Mouse (Mus musculus): ENCODE measurements around the gene Fbln2. TPM values are rescaled to one million over a fixed set of nuclear protein-coding genes. Genes with fewer than 3 reads are reported as not detected.
A peak's percentile ranks its signal among the peaks of the same experiment; 100 is the strongest.

The Fbln2 gene
- polyA plus RNA-seq, 1 experiment, result 12.6 TPM

- Histone ChIP-seq H3K27me3 (replicated peaks; ENCODE audit: control insufficient read depth, insufficient read depth, low read length) (no peaks in the 10 kb centered on the region), H3K27ac (ENCODE audit: insufficient read depth, low read depth, low read length) (no peak overlapping the region), H3K4me3 (ENCODE audit: insufficient read depth, low read depth, low read length) (no peak overlapping the region), H3K36me3 (ENCODE audit: control insufficient read depth, insufficient read depth, low read length) (no peaks in the 10 kb centered on the region), H3K4me1 (ENCODE audit: control insufficient read depth, insufficient read depth, low read length) (no peaks in the 10 kb centered on the region)
- 65% methylated on average over 3 of the region's 3 CpGs for WGBS
- DNase-seq, result no peak
- TF ChIP-seq POLR2A (IDR thresholded peaks at IDR 0.05; ENCODE audit: low read depth, low read length), result no peak
- no peak for TF ChIP-seq CTCF (conservative IDR thresholded peaks at IDR 0.05; ENCODE audit: insufficient read depth, insufficient read length, low read depth, low read length)
Measured at GRCm38 (mm10) chr6:91205346-91205745, 6.9 kb upstream of the Fbln2 start.

DNA sequence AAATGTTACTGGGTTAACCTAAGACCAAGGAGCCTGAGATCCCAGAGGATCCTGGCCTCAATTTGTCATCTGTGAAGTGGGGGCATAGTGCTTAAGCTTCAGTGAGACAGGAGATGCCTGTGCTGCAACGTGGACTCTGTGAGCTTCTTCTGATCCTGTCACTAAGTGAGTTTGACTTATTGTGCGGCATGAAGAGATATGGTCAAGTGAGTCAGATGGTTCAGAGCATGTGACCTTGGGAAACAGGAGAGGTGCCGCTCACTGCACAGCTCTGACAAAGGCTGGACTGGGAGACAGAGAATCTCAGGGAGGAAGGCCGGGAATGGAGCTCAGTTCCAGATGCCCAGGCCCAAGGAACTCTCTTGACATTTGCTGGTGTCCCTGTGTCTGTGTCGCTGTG is 6.5 kb upstream of the Fbln2 start:
- Histone ChIP-seq H3K4me1 (ENCODE audit: control insufficient read depth, insufficient read depth, low read length) (no peaks in the 10 kb centered on the region), H3K27ac (ENCODE audit: insufficient read depth, low read depth, low read length) (no peak overlapping the region), H3K27me3 (replicated peaks; ENCODE audit: control insufficient read depth, insufficient read depth, low read length) (no peaks in the 10 kb centered on the region), H3K4me3 (ENCODE audit: insufficient read depth, low read depth, low read length) (no peak overlapping the region), H3K36me3 (ENCODE audit: control insufficient read depth, insufficient read depth, low read length) (no peaks in the 10 kb centered on the region)
- no peak for DNase-seq
- 63% methylated on average over 5 of the region's 5 CpGs for WGBS
- TF ChIP-seq CTCF (conservative IDR thresholded peaks at IDR 0.05; ENCODE audit: insufficient read depth, insufficient read length, low read depth, low read length) (no peak), POLR2A (IDR thresholded peaks at IDR 0.05; ENCODE audit: low read depth, low read length) (no peak)

GRCm38 (mm10) chr6:91207491-91207890 is 4.8 kb upstream of the Fbln2 start:
- TF ChIP-seq POLR2A (IDR thresholded peaks at IDR 0.05; ENCODE audit: low read depth, low read length) (no peak), CTCF (conservative IDR thresholded peaks at IDR 0.05; ENCODE audit: insufficient read depth, insufficient read length, low read depth, low read length) (no peak)
- no peak for DNase-seq
- Histone ChIP-seq H3K4me3 (ENCODE audit: insufficient read depth, low read depth, low read length) (no peak overlapping the region), H3K27me3 (replicated peaks; ENCODE audit: control insufficient read depth, insufficient read depth, low read length) (no peaks in the 10 kb centered on the region), H3K36me3 (ENCODE audit: control insufficient read depth, insufficient read depth, low read length) (no peaks in the 10 kb centered on the region), H3K4me1 (ENCODE audit: control insufficient read depth, insufficient read depth, low read length) (no peaks in the 10 kb centered on the region), H3K27ac (ENCODE audit: insufficient read depth, low read depth, low read length) (no peak overlapping the region)
- 66% methylated on average over 3 of the region's 3 CpGs for WGBS

DNA sequence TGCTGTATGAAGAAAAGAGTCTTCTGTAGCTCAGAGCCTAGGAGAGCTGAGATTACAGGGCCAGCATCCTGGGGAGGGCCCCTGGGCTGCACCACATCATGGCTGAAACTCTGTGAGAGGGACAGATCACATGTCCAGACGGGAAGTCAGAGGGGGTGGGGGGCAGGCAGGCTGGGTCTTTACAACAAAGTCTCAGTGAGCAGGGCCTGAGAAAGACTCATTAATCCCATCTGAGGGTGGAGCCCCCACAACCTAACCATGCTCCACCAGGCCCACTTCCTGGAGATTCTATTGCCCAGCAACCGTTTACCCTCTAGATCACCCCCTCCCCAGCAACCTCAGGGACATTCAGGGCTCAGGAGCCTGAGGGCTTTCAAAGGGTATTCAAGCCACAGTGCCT is 2.5 kb upstream of the Fbln2 start:
- no peaks in the 10 kb centered on the region for H3K4me1 ChIP-seq (ENCODE audit: control insufficient read depth, insufficient read depth, low read length)
- H3K27ac ChIP-seq (ENCODE audit: insufficient read depth, low read depth, low read length), result no peak overlapping the region
- no peak overlapping the region for H3K4me3 ChIP-seq (ENCODE audit: insufficient read depth, low read depth, low read length)
- no peaks in the 10 kb centered on the region for H3K36me3 ChIP-seq (ENCODE audit: control insufficient read depth, insufficient read depth, low read length)
- TF ChIP-seq POLR2A (IDR thresholded peaks at IDR 0.05; ENCODE audit: low read depth, low read length), result no peak
- no peak for TF ChIP-seq CTCF (conservative IDR thresholded peaks at IDR 0.05; ENCODE audit: insufficient read depth, insufficient read length, low read depth, low read length)
- 38% methylated on average over 2 of the region's 2 CpGs for WGBS
- no peaks in the 10 kb centered on the region; the same call in 1 of the 2 replicates for H3K27me3 ChIP-seq (replicated peaks; ENCODE audit: control insufficient read depth, insufficient read depth, low read length)
- DNase-seq, result no peak

DNA sequence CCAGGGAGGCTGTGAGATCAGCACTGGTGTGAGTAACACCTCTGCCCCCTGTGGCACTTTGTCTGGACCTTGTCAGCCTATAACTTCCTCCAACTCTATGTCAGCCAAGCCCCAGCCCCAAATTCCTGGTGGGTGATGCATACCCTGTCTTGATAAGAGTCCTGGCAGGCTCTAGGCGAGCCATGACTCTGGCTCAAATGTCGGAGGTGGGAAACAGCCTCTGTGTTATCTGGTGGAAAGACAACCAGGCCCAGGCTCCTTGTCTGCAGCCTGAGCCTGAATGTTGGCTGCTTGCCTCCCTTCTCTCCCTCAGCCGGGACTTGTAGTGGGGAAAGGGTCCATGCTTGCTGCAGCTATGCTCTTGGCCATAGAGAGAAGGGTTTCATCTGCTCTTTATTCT is 1.4 kb upstream of the Fbln2 start:
- DNase-seq, result no peak
- Histone ChIP-seq H3K4me3 (ENCODE audit: insufficient read depth, low read depth, low read length) (no peak overlapping the region), H3K4me1 (ENCODE audit: control insufficient read depth, insufficient read depth, low read length) (no peaks in the 10 kb centered on the region), H3K27me3 (replicated peaks; ENCODE audit: control insufficient read depth, insufficient read depth, low read length) (no peaks in the 10 kb centered on the region; the same call in 1 of the 2 replicates), H3K36me3 (ENCODE audit: control insufficient read depth, insufficient read depth, low read length) (no peaks in the 10 kb centered on the region), H3K27ac (ENCODE audit: insufficient read depth, low read depth, low read length) (no peak overlapping the region)
- WGBS, result 73% methylated on average over 3 of the region's 3 CpGs
- TF ChIP-seq CTCF (conservative IDR thresholded peaks at IDR 0.05; ENCODE audit: insufficient read depth, insufficient read length, low read depth, low read length) (no peak), POLR2A (IDR thresholded peaks at IDR 0.05; ENCODE audit: low read depth, low read length) (no peak)

DNA sequence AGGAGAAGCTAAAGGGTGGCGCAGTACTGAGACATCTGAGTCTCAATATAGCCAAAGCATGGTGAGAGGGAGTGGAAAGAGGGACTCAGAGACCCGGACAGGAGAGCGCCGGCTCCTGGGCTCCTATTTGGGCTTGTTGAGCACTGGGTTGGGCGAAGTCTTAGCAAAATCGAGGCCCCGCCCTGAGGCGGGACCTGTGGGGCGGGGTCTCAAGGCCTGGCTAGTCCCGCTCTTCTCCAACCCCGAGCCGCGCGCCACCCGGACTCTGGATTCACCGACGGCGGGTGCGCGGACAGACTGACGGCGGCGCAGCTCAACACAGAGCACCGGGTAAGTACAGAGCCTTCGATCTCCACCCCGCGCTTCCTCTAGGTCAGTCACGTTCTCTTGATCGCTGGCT is 316 bp downstream of the Fbln2 start:
- peak; percentile 27 for DNase-seq
- Histone ChIP-seq H3K36me3 (ENCODE audit: control insufficient read depth, insufficient read depth, low read length) (no peaks in the 10 kb centered on the region), H3K27me3 (replicated peaks; ENCODE audit: control insufficient read depth, insufficient read depth, low read length) (no peaks in the 10 kb centered on the region; the same call in 1 of the 2 replicates), H3K4me1 (ENCODE audit: control insufficient read depth, insufficient read depth, low read length) (no peaks in the 10 kb centered on the region), H3K4me3 (ENCODE audit: insufficient read depth, low read depth, low read length) (no peak overlapping the region), H3K27ac (ENCODE audit: insufficient read depth, low read depth, low read length) (no peak overlapping the region)
- no peak for TF ChIP-seq POLR2A (IDR thresholded peaks at IDR 0.05; ENCODE audit: low read depth, low read length)
- TF ChIP-seq CTCF (conservative IDR thresholded peaks at IDR 0.05; ENCODE audit: insufficient read depth, insufficient read length, low read depth, low read length), result no peak
- 3% methylated on average over 29 of the region's 29 CpGs for WGBS

GRCm38 (mm10) chr6:91213287-91214218 is 1.3 kb downstream of the Fbln2 start:
- Histone ChIP-seq H3K4me3 (ENCODE audit: insufficient read depth, low read depth, low read length) (no peak overlapping the region), H3K36me3 (ENCODE audit: control insufficient read depth, insufficient read depth, low read length) (no peaks in the 10 kb centered on the region), H3K4me1 (ENCODE audit: control insufficient read depth, insufficient read depth, low read length) (no peaks in the 10 kb centered on the region), H3K27me3 (replicated peaks; ENCODE audit: control insufficient read depth, insufficient read depth, low read length) (no peaks in the 10 kb centered on the region; the same call in 1 of the 2 replicates), H3K27ac (ENCODE audit: insufficient read depth, low read depth, low read length) (no peak overlapping the region)
- TF ChIP-seq CTCF (conservative IDR thresholded peaks at IDR 0.05; ENCODE audit: insufficient read depth, insufficient read length, low read depth, low read length) (no peak), POLR2A (IDR thresholded peaks at IDR 0.05; ENCODE audit: low read depth, low read length) (no peak)
- WGBS, result 59% methylated on average over 21 of the region's 21 CpGs
- no peak for DNase-seq
